Mouse (Mus musculus) CH12F3 (cell line): ENCODE data around the gene Ankrd34b.

ENCODE experiments used
- in situ Hi-C: fragments of 300-500 bp; cut with MboI; formaldehyde crosslinking; loops from 2 replicates; pipeline ENCODE4 v1.14.3; 2020; ENCODE audit warnings: low sequenced_read_pairs

Ankrd34b gene

GRCm38 (mm10) chr13:92490817-92491216 lies 65.1 kb downstream of the Ankrd34b start:
- in situ Hi-C loops = loop anchor here (25.0 kb wide), 1 partner anchor 604 kb away; the partner anchor contains the start of gene Ckmt2
